Mouse (Mus musculus) liver, postnatal 0 days (tissue): ENCODE measurements around the gene Kifc3. TPM values are rescaled to one million over a fixed set of nuclear protein-coding genes. Genes with fewer than 3 reads are reported as not detected.

Experiments
- ATAC-seq: fragments of 200-750 bp; cut with Nextera tagmentation; 2 replicates; pipeline ENCODE4 v1.8.0; 2017; ENCODE audit warnings: mild to moderate bottlenecking, moderate library complexity
- DNase-seq: peaks from one replicate; pipeline ENCODE4 v3.0.0-alpha.2; 2016
- H3K27ac ChIP-seq: fragments of 300-500 bp; sonication (generic); 2 replicates; pipeline ENCODE4 v1.5.1; 2014; ENCODE audit warnings: antibody characterized with exemption, moderate library complexity, mild to moderate bottlenecking, low read depth
- H3K27me3 ChIP-seq: fragments of 300-500 bp; sonication (generic); 2 replicates; pipeline ENCODE4 v1.6.1; 2014; ENCODE audit warnings: low read length, control low read depth, mixed read lengths; ENCODE audit not compliant: insufficient read depth
- H3K36me3 ChIP-seq: fragments of 300-500 bp; sonication (generic); replicated peaks from 2 replicates; pipeline ENCODE4 v1.6.1; 2014; ENCODE audit warnings: mild to moderate bottlenecking, control low read depth, low read length, moderate library complexity, mixed read lengths; ENCODE audit not compliant: insufficient read depth
- H3K4me1 ChIP-seq: fragments of 300-500 bp; sonication (generic); 2 replicates; pipeline ENCODE4 v1.6.1; 2014; ENCODE audit warnings: antibody characterized with exemption, mild to moderate bottlenecking, control low read depth; ENCODE audit not compliant: insufficient read depth
- H3K4me2 ChIP-seq: fragments of 300-500 bp; sonication (generic); 2 replicates; pipeline ENCODE4 v1.6.1; 2014; ENCODE audit warnings: low read depth, mild to moderate bottlenecking, low read length, moderate library complexity, mixed read lengths
- H3K4me3 ChIP-seq: fragments of 300-500 bp; sonication (generic); 2 replicates; pipeline ENCODE4 v1.5.1; 2014; ENCODE audit warnings: low read depth, low read length
- H3K9ac ChIP-seq: fragments of 300-500 bp; sonication (generic); replicated peaks from 2 replicates; pipeline ENCODE4 v1.6.1; 2014; ENCODE audit warnings: mild to moderate bottlenecking, moderate library complexity
- H3K9me3 ChIP-seq: fragments of 300-500 bp; sonication (generic); 2 replicates; pipeline ENCODE4 v1.6.1; 2016; ENCODE audit warnings: mild to moderate bottlenecking, control low read depth, low read length, mixed read lengths
- CTCF ChIP-seq: sonication (generic); IDR thresholded peaks from 2 replicates; pipeline ENCODE4 v1.5.1; 2016; ENCODE audit warnings: antibody characterized with exemption, low read depth
- EP300 ChIP-seq: IDR thresholded peaks from 2 replicates; pipeline ENCODE4 v1.6.1; 2016; ENCODE audit warnings: antibody characterized with exemption, low read depth, mild to moderate bottlenecking
- WGBS: fragments of 180-500 bp; shearing (Covaris S2); extraction: QIAGEN DNeasy Blood & Tissue Kit; methylation state at CpG from one replicate; pipeline ENCODE4 v1.1.7; 2014; ENCODE audit not compliant: insufficient replicate concordance; 5-methylcytosine and 5-hydroxymethylcytosine counted together
- polyA plus RNA-seq: library from polyadenylated mRNA; unstranded; fragments of >200 nt; fragmentation: Nextera tagmentation; extraction: Ambion mirVana; gene quantifications from 2 replicates; pipeline ENCODE4 v1.2.1, GENCODE M21; 2015

The Kifc3 gene
- polyA plus RNA-seq, 1 experiment from 2014 or later: 5.4 TPM

DNA sequence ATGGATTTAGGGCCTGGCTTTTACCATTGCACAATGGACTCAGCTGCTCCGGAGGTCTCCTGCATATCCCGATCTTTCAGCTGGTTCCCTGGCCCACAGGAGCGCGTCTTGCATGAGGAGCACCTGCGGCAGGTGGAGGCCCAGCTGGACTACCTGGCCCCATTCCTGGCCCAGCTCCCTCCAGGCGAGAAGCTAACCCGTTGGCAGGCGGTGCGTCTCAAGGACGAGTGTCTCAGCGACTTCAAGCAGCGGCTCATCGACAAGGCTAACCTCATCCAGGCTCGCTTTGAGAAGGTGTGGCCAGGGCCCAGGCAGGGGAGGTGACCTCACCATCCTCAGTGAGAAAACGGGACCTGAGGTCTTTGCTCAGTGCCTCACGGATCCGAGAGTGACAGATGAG is 126.5 kb downstream of the Kifc3 start:
- Histone ChIP-seq H3K36me3 (no peaks in the 10 kb centered on the region), H3K27ac (no peak overlapping the region), H3K4me1 (no peaks in the 10 kb centered on the region; the same call in 1 of the 2 replicates), H3K27me3 (no peaks in the 10 kb centered on the region), H3K4me2 (no peak overlapping the region), H3K9ac (no peak overlapping the region), H3K4me3 (no peak overlapping the region), H3K9me3 (no peaks in the 10 kb centered on the region)
- DNase-seq (no peak), ATAC-seq (no peak)
- TF ChIP-seq EP300 (no peak), CTCF (no peak)
- 76% methylated on average over 17 of the region's 17 CpGs for WGBS

DNA sequence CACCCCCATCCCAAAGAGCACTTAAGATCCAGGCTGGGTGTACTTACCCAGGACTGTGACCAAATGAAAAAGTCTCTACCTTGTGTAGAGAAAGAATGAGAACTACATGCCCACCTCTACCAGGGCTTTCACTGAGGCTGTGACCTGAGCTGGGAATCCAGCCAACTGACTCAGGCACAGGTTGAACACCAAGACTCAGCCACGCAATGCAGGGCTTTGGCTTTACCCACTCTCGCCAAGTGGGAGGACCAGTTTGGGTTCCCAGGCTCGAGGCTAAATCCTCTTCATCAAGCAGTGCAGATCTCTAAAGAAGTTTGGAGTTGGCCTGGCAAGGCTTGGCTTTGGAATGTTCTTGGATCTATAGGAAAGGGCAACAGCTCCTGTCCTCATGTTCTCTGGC is 127.1 kb downstream of the Kifc3 start:
- H3K9me3 ChIP-seq: no peaks in the 10 kb centered on the region
- DNase-seq (no peak), ATAC-seq (no peak)
- no peak overlapping the region for H3K4me3 ChIP-seq
- no peak overlapping the region for H3K4me2 ChIP-seq
- WGBS: 73% methylated on average over 3 of the region's 3 CpGs
- no peaks in the 10 kb centered on the region; the same call in 1 of the 2 replicates for H3K4me1 ChIP-seq
- H3K27ac ChIP-seq: no peak overlapping the region
- H3K36me3 ChIP-seq: no peaks in the 10 kb centered on the region
- TF ChIP-seq EP300 (no peak), CTCF (no peak)
- no peak overlapping the region for H3K9ac ChIP-seq
- no peaks in the 10 kb centered on the region for H3K27me3 ChIP-seq

DNA sequence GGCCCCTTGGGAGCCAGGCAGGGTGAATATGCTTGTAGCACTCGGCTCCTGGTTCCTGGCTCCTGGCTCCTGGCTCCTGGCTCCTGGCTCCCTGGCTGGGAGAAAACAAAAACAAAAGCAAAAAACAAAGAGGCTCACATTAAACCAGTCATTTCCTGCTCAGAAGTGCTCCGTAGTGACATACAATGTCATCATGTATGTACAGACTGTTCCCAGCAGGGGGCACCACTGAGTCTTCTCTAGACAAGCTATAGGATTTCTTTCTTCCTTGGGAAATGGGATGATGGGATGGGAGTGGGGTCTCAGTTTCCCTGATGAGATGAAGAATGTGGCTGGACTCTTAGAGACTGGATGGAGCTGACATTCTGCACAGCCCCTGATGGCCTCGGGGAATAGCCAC is 135.0 kb downstream of the Kifc3 start:
- 45% methylated on average over 3 of the region's 3 CpGs for WGBS
- DNase-seq (peak; percentile 82), ATAC-seq (no peak)
- H3K4me2 ChIP-seq: no peak overlapping the region
- no peak overlapping the region for H3K4me3 ChIP-seq
- no peaks in the 10 kb centered on the region for H3K9me3 ChIP-seq
- H3K27me3 ChIP-seq: no peaks in the 10 kb centered on the region
- H3K27ac ChIP-seq: no peak overlapping the region
- no peaks in the 10 kb centered on the region for H3K4me1 ChIP-seq
- H3K9ac ChIP-seq: no peak overlapping the region
- TF ChIP-seq EP300: no peak
- TF ChIP-seq CTCF: peak; percentile 82
- no peaks in the 10 kb centered on the region for H3K36me3 ChIP-seq

DNA sequence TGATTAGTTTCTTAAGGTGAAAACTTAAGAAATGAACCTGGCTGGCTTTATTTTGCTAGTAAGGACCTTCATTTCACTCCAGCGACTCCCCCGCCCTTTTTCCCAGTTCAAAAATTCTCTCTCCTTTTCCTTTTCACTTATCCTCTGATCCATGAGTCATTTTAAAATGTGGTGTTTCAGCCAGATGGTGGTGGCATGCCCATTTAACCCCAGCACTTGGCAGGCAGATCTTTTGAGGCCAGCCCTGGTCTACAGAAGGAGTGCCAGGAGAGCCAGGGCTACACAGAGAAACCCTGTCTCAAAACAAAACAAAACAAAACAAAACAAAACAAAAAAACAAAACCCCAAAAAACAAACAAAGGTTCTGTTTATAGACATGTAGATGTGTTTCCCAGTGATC is 138.1 kb downstream of the Kifc3 start:
- no peaks in the 10 kb centered on the region for H3K4me1 ChIP-seq
- DNase-seq (no peak), ATAC-seq (no peak)
- 85% methylated on average over 2 of the region's 2 CpGs for WGBS
- H3K4me2 ChIP-seq: no peak overlapping the region
- H3K4me3 ChIP-seq: no peak overlapping the region
- TF ChIP-seq EP300 (no peak), CTCF (no peak)
- H3K9me3 ChIP-seq: no peaks in the 10 kb centered on the region
- H3K9ac ChIP-seq: no peak overlapping the region
- no peaks in the 10 kb centered on the region for H3K27me3 ChIP-seq
- H3K27ac ChIP-seq: no peak overlapping the region
- H3K36me3 ChIP-seq: no peaks in the 10 kb centered on the region

DNA sequence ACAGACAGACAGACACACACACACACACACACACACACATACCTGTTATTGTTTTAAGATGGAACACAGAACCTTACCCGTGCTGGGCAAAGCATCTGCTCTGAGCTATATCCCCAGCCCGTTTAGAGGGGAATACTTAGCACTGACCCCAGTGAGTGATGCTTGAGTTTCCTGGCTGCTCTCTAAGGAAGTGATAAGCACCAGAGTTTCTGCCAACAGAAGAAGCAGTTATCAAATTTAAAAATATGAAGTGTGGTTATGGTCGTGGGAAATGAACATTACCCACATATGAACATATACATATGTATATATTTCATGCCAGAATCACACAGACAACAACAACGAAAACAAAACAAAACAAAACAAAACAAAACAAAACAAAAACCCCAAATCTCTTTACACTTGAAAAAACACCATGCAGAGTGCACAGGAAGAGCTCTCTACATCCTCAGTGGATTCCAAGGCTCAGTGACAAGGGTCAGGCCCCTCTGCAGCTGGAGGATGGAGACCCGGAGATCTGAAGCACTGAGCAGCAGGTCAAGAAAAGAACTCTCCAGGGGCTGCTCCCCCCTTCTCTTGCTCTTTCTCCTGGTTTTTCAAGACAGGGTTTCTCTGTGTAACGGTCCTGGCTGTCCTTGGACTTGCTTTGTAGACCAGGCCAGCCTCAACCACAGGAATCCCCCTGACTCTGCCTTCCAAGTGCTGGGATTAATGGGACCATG is 142.6 kb downstream of the Kifc3 start:
- Histone ChIP-seq H3K4me2 (no peak overlapping the region), H3K36me3 (no peaks in the 10 kb centered on the region), H3K9me3 (no peaks in the 10 kb centered on the region), H3K4me3 (no peak overlapping the region), H3K4me1 (peaks cover 18% of the 10 kb centered on the region; the same call in 1 of the 2 replicates), H3K27ac (0 out of 2 replicates have a peak overlapping the region, but pooled peaks have one; percentile 18), H3K27me3 (no peaks in the 10 kb centered on the region), H3K9ac (no peak overlapping the region)
- ATAC-seq (no peak), DNase-seq (no peak)
- WGBS: 41% methylated on average over 6 of the region's 6 CpGs
- TF ChIP-seq EP300: no peak
- TF ChIP-seq CTCF: no peak

DNA sequence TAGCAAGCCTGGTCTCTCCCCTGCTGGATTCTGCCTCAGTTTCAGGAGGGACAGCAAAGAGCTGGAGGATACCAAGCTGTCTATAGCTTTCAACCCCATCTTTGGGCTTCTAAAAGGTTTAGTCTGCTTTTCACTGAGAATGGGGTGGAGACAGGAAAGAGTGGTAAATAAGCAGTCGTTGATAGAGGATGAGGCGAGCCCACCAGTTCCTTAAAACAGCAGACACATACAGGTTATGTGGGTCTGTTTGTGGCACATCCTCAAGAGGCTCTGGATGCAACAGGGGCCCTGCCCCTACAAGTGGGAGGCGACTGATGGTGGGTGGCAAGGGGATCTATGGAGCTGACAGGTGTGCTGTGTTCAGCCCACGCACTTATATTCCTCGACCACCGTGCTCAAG is 144.0 kb downstream of the Kifc3 start:
- no peak overlapping the region for H3K4me3 ChIP-seq
- H3K9me3 ChIP-seq: no peaks in the 10 kb centered on the region
- no peak for DNase-seq
- H3K27ac ChIP-seq: no peak overlapping the region; the same call in 1 of the 2 replicates
- 27% methylated on average over 6 of the region's 6 CpGs for WGBS
- TF ChIP-seq EP300: no peak
- TF ChIP-seq CTCF: no peak
- H3K36me3 ChIP-seq: no peaks in the 10 kb centered on the region
- peaks cover 18% of the 10 kb centered on the region; the same call in 1 of the 2 replicates for H3K4me1 ChIP-seq
- H3K4me2 ChIP-seq: peak overlapping the region; percentile 35; the same call in 1 of the 2 replicates
- H3K9ac ChIP-seq: no peak overlapping the region
- no peak for ATAC-seq
- no peaks in the 10 kb centered on the region for H3K27me3 ChIP-seq
